Mouse (Mus musculus): ENCODE measurements at regions not wholly inside any gene's neighbourhood (a gene's known extent, or its start where the extent isn't known, plus 50 kb on each side); places are given as distances from the start of the nearest gene placed in this dataset.
A peak's percentile ranks its signal among the peaks of the same experiment; 100 is the strongest.
"Not testable (repeated sequence)": the region's sequence is repeated elsewhere in the genome, so short reads cannot be mapped to it uniquely, and the experiment has no call there.

DNA sequence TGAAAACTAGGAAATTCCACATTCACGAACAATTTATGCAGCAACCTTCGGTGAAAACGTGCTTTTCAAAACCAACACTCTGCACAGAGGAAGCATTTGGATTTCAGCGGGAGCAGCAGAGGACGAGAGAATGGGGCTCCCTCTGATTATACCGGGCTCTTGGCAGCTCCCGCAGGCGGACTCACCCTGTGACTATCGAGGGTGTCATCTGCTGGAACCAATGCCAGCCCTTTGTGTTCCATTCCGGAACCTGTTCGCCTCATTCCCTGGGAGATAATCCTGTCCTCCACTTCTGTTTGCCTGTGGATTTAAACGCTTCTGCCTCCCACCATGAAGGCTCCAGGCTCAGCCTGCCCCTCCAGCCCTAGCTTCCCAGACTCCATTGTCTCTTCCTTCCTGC is 77.1 kb downstream of the Utp18 start:
- peak; percentile 39 to 48 for DNase-seq

DNA sequence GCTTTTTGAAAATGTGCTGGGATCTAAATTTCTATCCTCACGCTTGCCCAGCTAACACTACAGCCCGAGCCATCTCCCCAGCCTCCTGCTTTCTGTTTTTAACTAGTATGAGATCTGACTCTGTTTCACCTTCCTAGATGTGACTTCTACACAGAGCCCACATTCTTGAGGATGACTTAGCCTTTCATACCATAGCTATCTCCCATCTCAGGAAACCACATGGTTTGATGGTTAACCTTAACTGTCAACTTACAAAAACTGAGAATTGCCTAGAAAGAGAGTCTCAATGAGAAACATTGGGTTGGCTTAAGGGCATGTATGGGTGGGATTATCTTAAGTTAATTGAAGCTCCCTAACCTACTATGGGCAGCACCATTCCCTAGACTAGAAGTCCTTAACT is 78.4 kb downstream of the Utp18 start:
- no peak for DNase-seq

DNA sequence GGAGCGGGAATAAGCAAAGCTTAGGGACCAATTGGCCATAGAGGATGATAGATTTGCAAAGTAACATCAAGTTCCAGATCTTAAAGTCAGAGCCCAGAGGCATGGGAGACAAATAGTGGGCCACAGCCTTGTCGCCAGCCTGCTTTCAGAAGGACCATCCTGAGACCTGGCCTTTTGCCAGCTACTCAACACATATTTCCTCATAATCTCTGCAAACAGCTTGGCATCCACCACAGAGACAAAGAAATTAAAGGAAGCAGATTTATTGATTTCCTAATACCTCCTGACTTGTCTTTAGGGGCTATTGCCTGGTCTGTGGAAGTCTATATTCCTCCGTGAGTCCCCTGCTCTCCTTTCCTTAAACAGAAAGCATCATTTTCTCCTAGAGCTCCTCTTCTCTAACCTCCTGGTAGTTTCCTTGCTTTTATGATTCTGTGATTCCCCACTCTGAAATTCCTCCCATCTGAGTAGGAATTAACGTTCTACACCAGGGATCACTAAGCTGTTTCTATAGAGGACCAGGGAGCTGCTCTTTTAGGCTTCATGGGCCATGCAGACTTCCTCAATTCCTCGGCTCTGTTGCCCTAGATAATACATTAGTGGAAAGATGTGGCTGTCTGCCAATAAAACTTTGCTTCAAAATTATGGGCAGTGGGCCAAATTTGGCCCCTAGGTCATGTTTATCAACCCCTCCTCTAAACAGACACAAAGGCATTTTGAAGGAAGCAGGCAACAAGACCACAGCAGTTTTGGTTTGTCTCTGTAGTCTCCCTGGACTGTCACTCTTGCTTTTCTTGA is 114.2 kb downstream of the Utp18 start:
- DNase-seq, result peak; percentile 11 to 29

DNA sequence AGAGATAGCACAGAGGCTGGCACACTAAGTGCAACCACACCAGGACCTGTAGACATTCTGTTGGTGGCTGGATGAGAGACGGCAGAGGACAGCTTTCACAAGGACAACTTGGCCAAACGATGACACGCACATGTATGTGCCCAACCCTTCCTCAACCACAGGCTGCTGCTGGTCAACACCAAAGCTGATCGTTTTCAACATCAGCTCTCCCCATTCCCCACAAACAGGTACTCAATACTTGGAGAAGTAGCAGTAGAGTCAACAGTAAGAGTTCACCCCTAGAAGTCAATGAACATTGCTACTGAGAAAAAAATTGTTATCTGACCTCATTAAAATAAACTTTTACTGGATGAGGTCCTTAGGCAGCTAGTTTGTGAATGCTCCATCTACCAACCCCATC is 119.6 kb downstream of the Utp18 start:
- DNase-seq, result no peak

DNA sequence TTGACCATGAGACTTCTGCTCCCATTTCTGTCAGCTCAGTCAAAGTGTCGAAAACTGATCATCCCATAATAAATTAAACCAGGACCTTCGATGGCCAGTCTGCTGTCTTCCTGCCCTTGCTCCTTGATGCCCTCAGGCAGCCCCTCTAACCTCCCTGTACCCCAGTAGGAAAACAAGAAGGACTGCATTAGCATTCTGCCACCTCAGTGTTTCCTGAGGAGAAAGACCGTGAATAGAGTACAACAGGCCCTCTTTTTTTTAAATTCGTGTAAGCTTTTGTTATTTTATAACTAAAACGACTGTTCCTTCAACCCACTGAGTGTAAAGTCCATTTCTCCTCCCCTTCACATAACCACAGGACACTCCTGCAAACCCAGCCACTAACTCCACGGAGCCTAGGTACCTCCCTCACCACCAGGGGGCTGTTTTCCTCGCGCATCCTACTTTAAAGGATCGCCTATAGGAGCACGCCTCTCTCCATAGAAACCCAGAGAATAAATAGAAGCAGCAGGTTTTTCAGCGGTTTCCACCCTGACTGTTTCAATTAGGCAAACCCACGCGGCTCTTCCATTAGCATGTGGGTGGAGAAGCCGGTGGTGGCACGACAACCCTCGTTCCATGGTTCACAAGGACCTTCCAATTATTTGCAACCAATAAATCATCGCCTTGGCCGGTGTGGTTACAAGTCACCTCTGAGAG is 122.6 kb downstream of the Utp18 start:
- peak; percentile 56 to 63 for DNase-seq

DNA sequence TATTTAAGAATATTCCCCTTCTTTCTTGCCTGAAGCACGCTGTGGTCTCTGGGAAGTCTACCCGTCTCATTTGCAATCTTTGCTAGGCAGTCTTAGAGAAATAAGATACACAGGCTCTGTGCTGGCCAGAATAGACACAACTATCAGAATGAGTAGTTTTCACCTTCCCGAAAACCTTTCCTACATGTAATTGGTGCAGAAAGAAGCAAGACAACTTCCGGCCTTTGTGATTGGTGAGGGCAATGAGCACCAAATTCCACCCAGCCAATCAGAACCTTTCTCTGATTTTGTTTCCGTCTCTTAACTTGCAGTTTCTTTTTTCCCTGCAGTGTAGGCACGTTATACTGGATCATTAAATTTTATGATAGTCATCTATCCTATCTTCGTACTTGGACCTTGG is 127.7 kb downstream of the Utp18 start:
- DNase-seq, result no peak

DNA sequence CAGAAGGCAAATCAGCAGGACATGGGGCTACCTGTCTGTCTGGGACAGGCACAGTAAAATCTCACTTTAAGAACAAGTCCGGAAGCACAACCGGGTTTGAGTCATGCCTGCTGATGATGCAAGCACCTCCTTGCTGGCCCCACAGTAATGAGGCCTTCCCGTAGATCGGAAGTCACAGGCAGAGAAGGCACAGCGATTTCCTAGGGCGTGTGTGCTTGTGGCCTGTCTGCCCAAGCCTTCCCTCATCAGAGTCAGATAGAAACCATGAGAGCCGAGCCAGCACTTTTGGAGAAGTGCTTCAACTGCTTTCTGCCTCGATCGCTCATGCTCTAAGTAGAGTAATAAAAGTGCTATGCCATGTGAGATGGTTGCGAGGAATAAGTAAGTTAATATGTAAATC is 148.9 kb downstream of the Utp18 start:
- DNase-seq, result no peak

DNA sequence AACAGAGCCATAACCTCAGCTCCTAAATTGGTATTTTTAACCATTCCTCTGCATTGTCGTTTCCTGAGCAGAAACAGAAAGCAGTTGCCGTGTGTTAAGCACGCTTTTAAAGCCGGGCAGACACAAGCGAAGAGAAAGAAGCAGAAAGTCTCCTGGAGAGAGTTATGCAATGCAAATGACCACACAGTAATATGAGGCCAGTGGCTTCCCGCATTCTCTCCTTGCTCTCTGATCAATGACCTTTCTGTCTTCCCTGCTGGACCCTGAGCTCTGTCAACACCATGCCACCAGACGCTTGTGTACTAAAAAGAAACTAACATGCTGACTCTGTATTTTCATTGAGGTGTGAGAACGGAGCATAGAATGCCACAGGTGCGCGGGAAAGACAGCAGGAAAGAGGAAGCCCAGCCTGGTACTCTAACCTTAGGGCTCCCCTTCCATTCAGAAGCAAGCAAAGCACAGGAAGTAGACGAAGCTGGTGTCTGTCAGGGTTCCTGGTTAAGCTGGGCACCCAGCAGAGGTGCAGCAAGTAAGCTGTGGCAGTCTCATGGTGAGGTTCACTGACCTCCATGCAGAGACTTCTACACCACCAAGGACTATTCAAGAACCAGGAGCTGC is 151.9 kb downstream of the Utp18 start:
- no peak for DNase-seq

DNA sequence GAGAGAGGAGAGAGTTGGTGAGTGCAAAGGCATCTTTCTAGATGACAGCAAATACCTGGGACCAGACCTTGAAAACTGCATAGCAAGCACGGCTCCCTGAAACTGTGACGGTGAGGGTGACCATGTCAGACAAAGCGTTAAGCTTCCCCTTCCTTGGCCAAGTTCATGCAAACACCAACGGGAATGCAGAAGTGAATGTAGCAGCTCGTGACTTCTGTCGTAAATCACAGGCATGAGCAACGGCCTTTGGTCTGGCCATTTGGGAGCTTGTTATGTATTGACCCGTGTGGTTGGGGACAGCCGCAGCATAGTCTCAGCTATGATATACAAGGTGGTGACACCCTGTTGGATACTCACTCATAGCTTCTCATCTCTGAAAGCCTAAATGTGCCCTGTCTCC is 156.4 kb downstream of the Utp18 start:
- no peak for DNase-seq

DNA sequence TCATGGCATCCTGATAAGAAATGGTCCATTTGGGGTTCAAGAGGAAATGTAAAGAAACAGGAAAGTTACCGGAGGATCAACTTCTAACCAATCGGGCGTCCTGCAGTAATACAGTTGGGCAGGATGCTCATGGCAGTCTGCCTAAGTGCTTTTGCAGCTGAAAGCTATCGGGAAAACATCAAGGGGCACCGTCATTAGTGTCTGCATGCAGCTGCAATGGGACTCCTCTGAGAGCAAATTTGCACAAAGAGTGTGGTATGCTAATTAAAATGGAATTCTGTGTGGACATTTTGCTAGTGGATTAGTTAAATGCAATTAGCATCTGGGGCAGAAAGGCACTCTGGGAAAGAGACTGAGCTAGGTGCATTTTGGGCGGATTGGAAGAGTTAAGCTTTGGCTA is 160.3 kb downstream of the Utp18 start:
- DNase-seq, result no peak

DNA sequence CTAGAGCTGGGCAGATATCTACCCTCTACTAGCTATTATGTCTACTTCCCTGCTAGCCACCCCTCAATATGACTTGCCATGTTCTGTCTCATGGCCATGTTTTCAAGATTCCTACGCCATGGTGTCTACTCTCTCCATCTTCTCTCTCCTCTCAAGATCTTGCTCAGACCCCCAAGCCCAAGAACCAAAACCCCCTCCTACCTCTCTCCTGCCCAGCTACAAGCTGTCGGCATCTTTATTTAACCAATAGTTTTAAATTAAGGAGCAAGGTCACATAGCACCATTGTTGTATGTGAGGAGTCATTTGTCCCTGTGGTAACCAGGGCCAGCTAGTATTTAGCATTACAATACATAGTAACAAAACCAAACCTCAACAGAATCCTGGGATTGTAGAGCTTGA is 166.4 kb downstream of the Utp18 start:
- no peak for DNase-seq

DNA sequence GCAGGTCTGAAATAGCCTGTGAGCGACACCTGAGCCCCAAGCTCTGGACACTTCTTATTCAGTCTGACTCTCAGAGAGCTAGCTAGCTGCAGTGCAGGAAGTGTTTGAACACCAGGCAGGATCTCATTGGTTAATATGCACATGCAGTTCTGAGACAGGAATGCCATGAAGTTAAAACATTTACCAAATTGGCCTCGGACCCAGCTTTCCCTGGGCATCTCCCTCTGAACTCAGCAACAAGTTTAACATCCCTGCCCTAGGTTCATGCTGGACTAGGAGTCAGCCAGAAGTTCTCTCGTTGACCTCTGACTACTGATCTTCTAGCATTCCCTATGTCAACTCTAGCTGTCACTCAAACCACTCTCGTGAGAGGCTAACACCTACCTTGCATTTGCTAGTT is 175.9 kb downstream of the Utp18 start:
- no peak for DNase-seq

DNA sequence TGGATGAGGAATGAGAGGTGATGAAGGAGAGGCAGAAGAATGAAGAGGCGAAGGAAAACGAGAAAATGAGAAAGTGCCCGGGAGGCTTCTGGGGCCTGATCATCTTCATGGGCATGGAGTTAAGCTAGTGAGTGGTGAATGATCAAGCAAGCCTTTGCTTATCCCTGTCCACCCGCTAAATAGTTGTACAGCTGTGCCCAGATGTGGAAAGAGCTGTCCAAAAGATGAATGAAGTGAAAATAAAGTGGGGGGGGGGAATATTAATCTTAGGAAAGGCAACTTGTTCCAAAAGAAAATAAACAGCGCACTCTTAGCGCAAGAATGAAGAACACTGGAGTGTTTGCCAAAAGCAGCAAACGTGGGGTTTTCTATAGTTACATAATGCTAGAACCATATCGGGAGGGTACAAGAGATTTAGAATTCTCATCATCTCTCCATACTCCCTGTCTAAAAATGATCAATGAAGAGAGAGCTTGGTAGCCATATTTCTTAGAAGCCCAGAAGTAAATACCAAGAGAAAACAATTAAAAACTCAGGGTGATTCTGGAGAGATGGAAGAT is 188.5 kb downstream of the Utp18 start:
- DNase-seq, result no peak

DNA sequence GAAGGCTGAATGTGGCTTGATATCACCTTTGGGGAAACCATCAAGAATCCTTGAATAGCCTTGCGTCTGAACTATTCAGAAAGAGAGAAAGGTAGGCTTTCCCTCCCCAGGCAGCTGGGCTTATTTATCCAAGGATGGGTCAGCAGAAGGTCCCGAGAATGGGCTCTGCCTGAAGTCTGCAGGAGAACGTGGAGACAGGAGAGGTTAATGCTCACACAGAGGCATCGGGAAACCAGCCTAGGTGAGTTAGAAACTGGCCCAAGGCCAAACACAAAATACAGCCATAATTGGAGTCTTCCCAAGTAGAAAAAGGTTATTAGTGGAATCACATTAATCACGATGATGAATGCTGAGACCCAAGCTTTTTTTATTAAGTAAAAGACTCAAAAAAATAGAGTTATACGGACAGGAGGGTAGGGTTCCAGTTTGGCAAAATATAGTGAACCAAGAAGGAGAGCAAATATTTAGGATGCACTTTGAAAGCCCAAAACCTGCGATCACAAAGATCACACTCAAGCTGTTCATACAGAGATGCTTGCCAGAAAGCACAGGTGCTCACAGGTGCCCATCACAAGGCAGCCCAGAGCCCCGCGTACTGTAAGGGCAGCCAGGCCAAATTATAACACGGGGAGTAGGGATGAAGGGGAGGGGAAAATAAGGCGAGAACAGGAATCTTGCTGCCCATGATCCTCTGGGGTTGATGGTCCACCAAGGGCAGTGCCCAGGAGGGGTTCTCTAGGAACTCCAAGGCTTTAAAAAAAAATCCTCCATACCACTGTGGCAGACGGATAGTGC is 189.3 kb downstream of the Utp18 start:
- peak; percentile 80 to 85 for DNase-seq

DNA sequence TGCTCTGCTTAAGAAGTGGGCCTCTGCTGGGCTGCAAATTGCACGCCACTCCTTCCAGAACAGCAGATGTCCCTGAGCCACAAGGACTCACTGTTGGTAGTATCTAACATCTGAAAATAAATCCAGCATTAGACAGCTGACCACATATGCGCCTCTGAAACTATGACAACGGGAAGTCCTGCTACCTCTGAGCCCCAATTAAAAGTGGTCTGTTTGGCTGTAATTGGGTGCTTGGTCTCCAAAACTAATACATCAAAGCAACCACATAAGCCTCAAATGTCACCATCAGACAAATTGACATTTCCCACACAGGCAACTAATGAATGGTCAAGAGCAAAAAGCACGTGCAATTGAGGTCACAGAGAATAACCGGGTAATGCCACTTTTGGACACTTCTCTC is 201.9 kb downstream of the Utp18 start:
- DNase-seq, result no peak

DNA sequence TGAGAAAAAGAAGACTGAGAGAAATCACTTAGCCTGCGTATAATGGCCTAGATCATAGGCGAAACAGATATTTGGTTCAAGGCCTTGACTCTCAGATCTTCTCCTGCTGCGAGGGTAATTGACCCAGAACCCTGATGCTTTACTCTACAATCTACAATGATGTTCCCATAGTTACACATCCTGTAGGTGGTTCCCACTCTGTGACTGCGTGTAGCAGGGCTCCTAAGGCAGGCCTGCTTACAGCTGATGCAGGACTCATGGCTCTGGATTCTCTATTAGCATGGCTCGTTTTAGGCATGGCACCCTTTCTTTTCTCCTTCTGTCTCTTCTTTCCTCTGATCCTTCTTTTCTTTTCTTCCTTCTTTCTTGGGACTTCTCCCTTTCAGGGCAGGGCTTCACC is 209.3 kb downstream of the Utp18 start:
- no peak for DNase-seq

DNA sequence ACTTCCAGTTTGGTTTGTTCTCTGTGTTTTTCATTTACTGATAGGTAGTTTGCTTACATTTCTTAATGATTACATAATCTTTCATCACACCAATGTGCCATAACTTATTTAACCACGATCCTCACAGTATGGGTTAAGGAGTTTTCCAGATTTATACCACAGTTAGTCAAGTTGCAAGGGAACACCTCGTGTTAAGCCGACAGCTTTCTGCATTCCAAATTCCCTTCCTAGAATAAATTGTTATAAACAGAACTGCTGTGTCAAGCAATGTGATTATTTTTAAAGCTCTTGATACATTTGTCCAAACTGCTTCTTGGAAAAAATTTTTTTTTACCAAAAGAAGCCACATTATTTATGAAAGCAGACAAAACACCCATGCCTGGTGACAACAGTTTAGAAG is 213.5 kb downstream of the Utp18 start:
- DNase-seq, result no peak

DNA sequence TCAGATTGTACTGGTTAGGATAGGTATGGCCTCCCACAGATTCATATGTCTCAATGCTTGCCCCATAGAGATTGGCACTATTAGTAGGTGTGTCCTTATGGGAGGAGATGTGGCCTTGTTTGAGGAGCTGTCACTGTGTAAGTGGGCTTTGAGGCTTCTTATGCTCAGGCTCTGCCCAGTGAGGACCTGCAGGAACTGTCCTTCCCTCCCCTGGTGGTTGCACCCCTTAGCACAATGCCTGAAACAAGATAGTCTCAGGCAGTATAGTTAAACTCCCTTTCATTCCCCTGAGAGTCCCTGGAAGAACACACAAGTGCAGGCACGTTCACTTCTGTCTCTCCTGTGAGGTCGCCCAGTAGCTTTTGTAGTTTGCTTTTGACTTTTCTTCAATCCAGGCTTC is 223.9 kb downstream of the Utp18 start:
- no peak for DNase-seq

DNA sequence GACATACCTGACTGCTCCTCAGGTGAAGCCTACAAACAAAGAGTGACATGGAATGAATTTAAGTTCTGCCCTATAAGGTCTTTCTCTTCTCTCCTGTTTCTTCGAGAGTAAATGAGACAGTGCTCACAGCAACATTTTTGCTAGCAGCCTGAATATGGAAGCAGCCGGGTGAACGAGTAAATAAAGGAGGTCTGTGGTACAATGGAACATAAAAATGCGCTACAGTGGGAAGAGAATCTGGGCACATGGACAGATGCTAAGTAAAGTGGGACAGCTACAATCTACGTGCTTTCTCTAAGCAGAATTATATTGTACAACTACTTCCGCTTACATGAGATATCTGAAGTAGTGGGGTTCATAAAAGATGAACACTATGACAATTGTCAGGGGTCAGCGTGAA is 225.2 kb downstream of the Utp18 start:
- no peak for DNase-seq

DNA sequence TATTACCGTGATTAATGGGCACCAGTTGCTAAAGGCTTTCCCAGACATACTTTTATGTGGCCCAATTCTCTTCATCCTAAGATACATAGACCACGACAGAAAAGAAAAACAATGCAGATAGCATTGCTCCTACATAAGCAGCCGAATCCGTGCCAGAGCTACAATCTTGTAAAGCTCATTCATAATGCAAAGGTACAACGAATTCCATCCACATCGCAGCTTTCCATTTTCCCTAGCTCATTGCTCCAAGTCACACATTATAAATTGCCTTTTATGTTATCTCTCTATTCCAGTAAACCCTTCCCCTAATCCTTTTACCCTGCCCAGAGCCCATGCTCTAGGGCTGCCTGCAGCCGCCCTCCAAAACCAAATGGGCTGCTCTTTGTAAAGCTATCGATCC is 226.8 kb downstream of the Utp18 start:
- DNase-seq, result no peak

DNA sequence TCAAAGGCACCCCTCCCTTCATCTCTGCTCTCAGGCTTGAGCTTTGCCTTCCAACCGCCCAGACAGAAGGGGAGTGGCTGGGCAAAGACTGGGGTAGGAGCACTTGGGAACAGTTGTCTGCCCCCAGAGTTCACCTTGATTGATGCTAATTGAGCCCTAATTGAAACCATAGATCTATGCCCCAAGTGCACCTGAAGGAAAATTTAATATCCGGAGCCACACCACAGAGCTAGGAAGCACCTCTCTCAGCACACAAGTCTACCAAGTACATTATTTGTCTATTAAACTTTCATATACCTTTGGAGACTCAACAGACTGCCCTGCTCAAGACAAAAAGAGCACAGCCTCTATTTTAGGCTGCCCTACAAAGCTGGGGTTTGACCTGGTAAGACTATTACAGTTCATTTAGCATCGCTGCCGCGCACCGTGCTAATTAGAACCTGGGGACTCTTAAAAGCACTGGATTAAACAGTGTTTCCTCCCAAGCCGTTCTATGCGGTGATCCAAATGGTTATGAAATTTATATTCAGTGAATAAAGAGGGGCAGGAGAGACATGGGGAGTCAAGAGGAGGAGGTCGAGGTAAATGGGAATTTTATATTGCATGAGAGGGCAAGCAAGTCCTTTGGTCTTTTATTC is 229.8 kb downstream of the Utp18 start:
- no peak for DNase-seq

DNA sequence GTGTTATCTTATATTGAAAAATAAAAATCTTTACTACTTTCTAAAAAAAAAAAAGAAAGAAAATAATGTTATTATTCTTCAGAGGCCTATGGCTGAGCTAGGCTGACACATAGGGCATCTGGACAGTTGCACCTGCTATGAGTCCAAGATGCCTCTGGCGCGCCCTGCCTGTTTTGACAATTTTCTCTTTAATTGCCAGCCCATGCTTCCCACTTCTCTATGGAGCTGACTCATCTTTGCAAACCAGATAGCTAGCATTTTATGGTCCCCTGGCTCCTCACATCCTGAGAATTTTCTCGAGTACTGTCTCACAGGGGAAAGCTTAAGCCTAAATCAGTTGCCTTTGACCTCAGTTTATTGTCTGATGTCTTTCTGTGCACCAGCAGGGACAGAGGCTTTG is 232.2 kb downstream of the Utp18 start:
- peak; percentile 49 to 51 for DNase-seq

DNA sequence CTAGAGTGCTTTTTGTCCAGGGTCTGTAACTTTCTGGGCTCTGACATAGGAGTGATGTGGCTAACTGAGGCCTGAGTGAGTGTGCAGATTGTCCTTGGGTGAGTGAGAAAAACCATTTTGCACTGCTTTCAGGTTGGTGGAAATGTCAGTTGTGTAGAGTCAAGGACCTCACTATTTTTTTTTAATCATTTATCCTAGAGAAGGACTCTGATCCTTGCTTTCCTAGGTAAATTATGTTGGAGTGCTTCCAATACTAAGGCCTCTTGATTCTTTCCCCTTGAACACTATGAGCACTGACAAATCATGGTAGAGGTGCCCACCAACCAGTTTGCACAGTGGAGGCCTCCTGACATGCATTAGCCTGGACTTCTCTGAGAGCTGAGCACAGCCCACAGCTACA is 233.6 kb downstream of the Utp18 start:
- not testable (repeated sequence) for DNase-seq
